Mouse (Mus musculus): ENCODE data around the gene Pik3c2a. TPM values are rescaled to one million over a fixed set of nuclear protein-coding genes. Genes with fewer than 3 reads are reported as not detected.

Pik3c2a gene
- total RNA-seq (2014; rRNA removed; ENCODE audit: low replicate concordance) (27.1 and 30.9 TPM in 2 replicates), polyA plus RNA-seq (2015; fragmentation: Nextera tagmentation; extraction: Ambion mirVana) (7.1 and 7.6 TPM in 2 replicates)

GRCm38 (mm10) chr7:116443004-116443696 is at the start of gene Pik3c2a:
Gene Pik3c2a (minus strand): TSS chr7:116443449.
- no peaks in the 10 kb centered on the region for H3K27me3 ChIP-seq (ENCODE audit: control insufficient read depth, insufficient read depth, low read length)
- H3K4me2 ChIP-seq (ENCODE audit: low read depth, low read length), result peak within 1 kb of the TSS; percentile 82
- no peaks in the 10 kb centered on the region for H3K36me3 ChIP-seq (replicated peaks; ENCODE audit: control insufficient read depth, insufficient read depth, low read length)
- DNase-seq (ENCODE audit: low spot score) (peak; percentile 95), ATAC-seq (ENCODE audit: insufficient read depth, low read depth) (peak; percentile 98)
- H3K27ac ChIP-seq (ENCODE audit: low read depth), result peak within 1 kb of the TSS; percentile 95
- peak within 1 kb of the TSS; percentile 90 for H3K9ac ChIP-seq (replicated peaks; ENCODE audit: low read depth, low read length)
- H3K9me3 ChIP-seq (replicated peaks; ENCODE audit: control insufficient read depth, low read length), result no peaks in the 10 kb centered on the region
- H3K4me3 ChIP-seq (ENCODE audit: low read depth, low read length), result peak within 1 kb of the TSS; percentile 99
- TF ChIP-seq CTCF (IDR thresholded peaks at IDR 0.05; ENCODE audit: low read depth) (no peak), EP300 (IDR thresholded peaks at IDR 0.05; ENCODE audit: low read depth) (no peak)
- H3K4me1 ChIP-seq (ENCODE audit: control insufficient read depth, insufficient read depth), result peaks cover 14% of the 10 kb centered on the region
- under 1% methylated on average over 64 of the region's 72 CpGs for WGBS

- TF ChIP-seq CTCF (IDR thresholded peaks at IDR 0.05; ENCODE audit: low read depth) (no peak), EP300 (IDR thresholded peaks at IDR 0.05; ENCODE audit: low read depth) (no peak)
- Histone ChIP-seq H3K9me3 (replicated peaks; ENCODE audit: control insufficient read depth, low read length) (no peaks in the 10 kb centered on the region), H3K36me3 (replicated peaks; ENCODE audit: control insufficient read depth, insufficient read depth, low read length) (no peaks in the 10 kb centered on the region), H3K27me3 (ENCODE audit: control insufficient read depth, insufficient read depth, low read length) (no peaks in the 10 kb centered on the region), H3K4me2 (ENCODE audit: low read depth, low read length) (no peak overlapping the region), H3K27ac (ENCODE audit: low read depth) (no peak overlapping the region), H3K9ac (replicated peaks; ENCODE audit: low read depth, low read length) (no peak overlapping the region), H3K4me1 (ENCODE audit: control insufficient read depth, insufficient read depth) (no peaks in the 10 kb centered on the region), H3K4me3 (ENCODE audit: low read depth, low read length) (no peak overlapping the region)
- DNase-seq (ENCODE audit: low spot score), result no peak
- no peak for ATAC-seq (ENCODE audit: insufficient read depth, low read depth)
- WGBS, result 82% methylated on average over 4 of the region's 4 CpGs
Measured at GRCm38 (mm10) chr7:116491113-116491512, 47.9 kb upstream of the Pik3c2a start.

- 82% methylated on average over 1 of the region's 1 CpGs for WGBS
- no peak for DNase-seq (ENCODE audit: low spot score)
- no peak overlapping the region for H3K4me3 ChIP-seq (ENCODE audit: low read depth, low read length)
- peaks cover 8% of the 10 kb centered on the region for H3K4me1 ChIP-seq (ENCODE audit: control insufficient read depth, insufficient read depth)
- no peaks in the 10 kb centered on the region for H3K36me3 ChIP-seq (replicated peaks; ENCODE audit: control insufficient read depth, insufficient read depth, low read length)
- no peaks in the 10 kb centered on the region for H3K27me3 ChIP-seq (ENCODE audit: control insufficient read depth, insufficient read depth, low read length)
- H3K9ac ChIP-seq (replicated peaks; ENCODE audit: low read depth, low read length), result no peak overlapping the region
- TF ChIP-seq CTCF (IDR thresholded peaks at IDR 0.05; ENCODE audit: low read depth), result no peak
- no peak for TF ChIP-seq EP300 (IDR thresholded peaks at IDR 0.05; ENCODE audit: low read depth)
- H3K4me2 ChIP-seq (ENCODE audit: low read depth, low read length), result no peak overlapping the region
- no peak for ATAC-seq (ENCODE audit: insufficient read depth, low read depth)
- H3K9me3 ChIP-seq (replicated peaks; ENCODE audit: control insufficient read depth, low read length), result no peaks in the 10 kb centered on the region
- no peak overlapping the region for H3K27ac ChIP-seq (ENCODE audit: low read depth)
Measured at GRCm38 (mm10) chr7:116485062-116485601, 41.9 kb upstream of the Pik3c2a start.

GRCm38 (mm10) chr7:116484213-116484612 is 41.0 kb upstream of the Pik3c2a start:
- Histone ChIP-seq H3K36me3 (replicated peaks; ENCODE audit: control insufficient read depth, insufficient read depth, low read length) (no peaks in the 10 kb centered on the region), H3K9me3 (replicated peaks; ENCODE audit: control insufficient read depth, low read length) (no peaks in the 10 kb centered on the region), H3K4me2 (ENCODE audit: low read depth, low read length) (no peak overlapping the region), H3K9ac (replicated peaks; ENCODE audit: low read depth, low read length) (no peak overlapping the region), H3K27me3 (ENCODE audit: control insufficient read depth, insufficient read depth, low read length) (no peaks in the 10 kb centered on the region), H3K27ac (ENCODE audit: low read depth) (no peak overlapping the region), H3K4me3 (ENCODE audit: low read depth, low read length) (no peak overlapping the region), H3K4me1 (ENCODE audit: control insufficient read depth, insufficient read depth) (peaks cover 8% of the 10 kb centered on the region)
- 52% methylated on average over 5 of the region's 5 CpGs for WGBS
- DNase-seq (ENCODE audit: low spot score) (no peak), ATAC-seq (ENCODE audit: insufficient read depth, low read depth) (no peak)
- TF ChIP-seq EP300 (IDR thresholded peaks at IDR 0.05; ENCODE audit: low read depth), result no peak
- TF ChIP-seq CTCF (IDR thresholded peaks at IDR 0.05; ENCODE audit: low read depth), result no peak

- Histone ChIP-seq H3K27me3 (ENCODE audit: control insufficient read depth, insufficient read depth, low read length) (no peaks in the 10 kb centered on the region), H3K4me2 (ENCODE audit: low read depth, low read length) (no peak overlapping the region), H3K9me3 (replicated peaks; ENCODE audit: control insufficient read depth, low read length) (no peaks in the 10 kb centered on the region), H3K36me3 (replicated peaks; ENCODE audit: control insufficient read depth, insufficient read depth, low read length) (no peaks in the 10 kb centered on the region), H3K4me3 (ENCODE audit: low read depth, low read length) (no peak overlapping the region), H3K4me1 (ENCODE audit: control insufficient read depth, insufficient read depth) (peaks cover 8% of the 10 kb centered on the region), H3K27ac (ENCODE audit: low read depth) (no peak overlapping the region), H3K9ac (replicated peaks; ENCODE audit: low read depth, low read length) (no peak overlapping the region)
- DNase-seq (ENCODE audit: low spot score), result no peak
- no peak for ATAC-seq (ENCODE audit: insufficient read depth, low read depth)
- WGBS, result 31% methylated on average over 5 of the region's 5 CpGs
- TF ChIP-seq CTCF (IDR thresholded peaks at IDR 0.05; ENCODE audit: low read depth) (no peak), EP300 (IDR thresholded peaks at IDR 0.05; ENCODE audit: low read depth) (no peak)
Measured at GRCm38 (mm10) chr7:116483782-116484181, 40.5 kb upstream of the Pik3c2a start.
